Mouse (Mus musculus) midbrain, embryonic 11.5 days (tissue): Measurements from ENCODE around the gene Gm49340. TPM values are rescaled to one million over a fixed set of nuclear protein-coding genes. Genes with fewer than 3 reads are reported as not detected.
"Not testable (repeated sequence)": the region's sequence is repeated elsewhere in the genome, so short reads cannot be mapped to it uniquely, and the experiment has no call there.

Experiments
- ATAC-seq: fragments of 200-750 bp; cut with Nextera tagmentation; 2 replicates; pipeline ENCODE4 v1.8.0; 2017; ENCODE audit warnings: moderate TSS enrichment, moderate library complexity; ENCODE audit not compliant: low FRiP score
- DNase-seq: peaks from one replicate; pipeline ENCODE4 v3.0.0; 2015; ENCODE audit warnings: low spot score; ENCODE audit errors: missing footprints
- H3K27ac ChIP-seq: fragments of 300-500 bp; sonication (generic); 2 replicates; pipeline ENCODE4 v1.5.1; 2014; ENCODE audit warnings: low read depth, low read length
- H3K27me3 ChIP-seq: fragments of 300-500 bp; sonication (generic); 2 replicates; pipeline ENCODE4 v1.6.1; 2014; ENCODE audit warnings: mild to moderate bottlenecking, low read length, moderate library complexity, mixed read lengths; ENCODE audit not compliant: control insufficient read depth, insufficient read depth
- H3K36me3 ChIP-seq: fragments of 300-500 bp; sonication (generic); 2 replicates; pipeline ENCODE4 v1.6.1; 2014; ENCODE audit warnings: mild to moderate bottlenecking, low read length, moderate library complexity, mixed read lengths; ENCODE audit not compliant: control insufficient read depth, insufficient read depth
- H3K4me1 ChIP-seq: fragments of 300-500 bp; sonication (generic); 2 replicates; pipeline ENCODE4 v1.6.1; 2014; ENCODE audit warnings: low read length; ENCODE audit not compliant: control insufficient read depth, insufficient read depth
- H3K4me2 ChIP-seq: fragments of 300-500 bp; sonication (generic); 2 replicates; pipeline ENCODE4 v1.6.1; 2014; ENCODE audit warnings: mild to moderate bottlenecking, moderate library complexity
- H3K4me3 ChIP-seq: fragments of 300-500 bp; sonication (generic); 2 replicates; pipeline ENCODE4 v1.5.1; 2014; ENCODE audit warnings: low read depth, low read length
- H3K9ac ChIP-seq: fragments of 300-500 bp; sonication (generic); 2 replicates; pipeline ENCODE4 v1.6.1; 2014; ENCODE audit warnings: low read length
- H3K9me3 ChIP-seq: fragments of 300-500 bp; sonication (generic); 2 replicates; pipeline ENCODE4 v1.6.1; 2016; ENCODE audit warnings: low read length; ENCODE audit not compliant: control insufficient read depth
- WGBS: fragments of 180-500 bp; shearing (Covaris S2); extraction: QIAGEN DNeasy Blood & Tissue Kit; methylation state at CpG from one replicate; pipeline ENCODE4 v1.1.7; 2014; 5-methylcytosine and 5-hydroxymethylcytosine counted together
- polyA plus RNA-seq: library from polyadenylated mRNA; unstranded; fragments of >200 nt; fragmentation: Nextera tagmentation; extraction: Ambion mirVana; gene quantifications from 2 replicates; pipeline ENCODE4 v1.2.1, GENCODE M21; 2014

Gene Gm49340
- polyA plus RNA-seq, 1 experiment from 2014 or later, result not detected

GRCm38 (mm10) chr11:73318581-73318980 lies 11.0 kb upstream of the Gm49340 start:
- H3K9ac ChIP-seq, H3K4me2 ChIP-seq, H3K4me3 ChIP-seq, H3K4me1 ChIP-seq, H3K36me3 ChIP-seq, H3K9me3 ChIP-seq, H3K27me3 ChIP-seq, H3K27ac ChIP-seq, DNase-seq, ATAC-seq: not testable (repeated sequence)
- WGBS, result 83% methylated on average over 2 of the region's 2 CpGs

- ATAC-seq, result not testable (repeated sequence)
- WGBS, result 93% methylated on average over 13 of the region's 13 CpGs
Observed at GRCm38 (mm10) chr11:73321064-73321463, 8.5 kb upstream of the Gm49340 start.

GRCm38 (mm10) chr11:73323906-73324830 lies 5.4 kb upstream of the Gm49340 start:
- Histone ChIP-seq H3K4me2 (no peak overlapping the region), H3K9ac (no peak overlapping the region), H3K27ac (no peak overlapping the region), H3K4me3 (no peak overlapping the region), H3K27me3 (no peaks in the 10 kb centered on the region), H3K4me1 (no peaks in the 10 kb centered on the region), H3K9me3 (no peaks in the 10 kb centered on the region), H3K36me3 (no peaks in the 10 kb centered on the region)
- DNase-seq (no peak), ATAC-seq (no peak)
- WGBS, result 78% methylated on average over 9 of the region's 9 CpGs

More at GRCm38 (mm10) chr11:73321064-73321463, 8.5 kb upstream of the Gm49340 start:
- H3K9me3 ChIP-seq, DNase-seq, H3K27me3 ChIP-seq, H3K4me2 ChIP-seq, H3K27ac ChIP-seq, H3K4me3 ChIP-seq, H3K36me3 ChIP-seq, H3K9ac ChIP-seq, H3K4me1 ChIP-seq: not testable (repeated sequence)

- DNase-seq (no peak), ATAC-seq (no peak)
- Histone ChIP-seq H3K4me3 (no peak overlapping the region), H3K4me2 (no peak overlapping the region), H3K36me3 (no peaks in the 10 kb centered on the region), H3K9me3 (no peaks in the 10 kb centered on the region), H3K27me3 (no peaks in the 10 kb centered on the region), H3K9ac (no peak overlapping the region), H3K4me1 (no peaks in the 10 kb centered on the region), H3K27ac (no peak overlapping the region)
- WGBS, result 67% methylated on average over 12 of the region's 12 CpGs
Observed at GRCm38 (mm10) chr11:73326485-73326886, 3.1 kb upstream of the Gm49340 start.

- no peaks in the 10 kb centered on the region for H3K4me1 ChIP-seq
- 85% methylated on average over 4 of the region's 4 CpGs for WGBS
- no peak overlapping the region for H3K4me3 ChIP-seq
- no peaks in the 10 kb centered on the region for H3K27me3 ChIP-seq
- H3K4me2 ChIP-seq, result no peak overlapping the region
- no peaks in the 10 kb centered on the region for H3K9me3 ChIP-seq
- no peak for DNase-seq
- ATAC-seq, result no peak
- no peak overlapping the region for H3K27ac ChIP-seq
- H3K9ac ChIP-seq, result no peak overlapping the region
- H3K36me3 ChIP-seq, result no peaks in the 10 kb centered on the region
Observed at GRCm38 (mm10) chr11:73327361-73327760, 2.2 kb upstream of the Gm49340 start.

GRCm38 (mm10) chr11:73333357-73333756 lies 3.8 kb downstream of the Gm49340 start:
- Histone ChIP-seq H3K4me3 (no peak overlapping the region), H3K4me1 (no peaks in the 10 kb centered on the region), H3K27me3 (no peaks in the 10 kb centered on the region), H3K9me3 (no peaks in the 10 kb centered on the region), H3K9ac (no peak overlapping the region), H3K27ac (no peak overlapping the region), H3K36me3 (no peaks in the 10 kb centered on the region), H3K4me2 (no peak overlapping the region)
- no peak for DNase-seq
- WGBS, result 60% methylated on average over 2 of the region's 2 CpGs
- ATAC-seq, result no peak

GRCm38 (mm10) chr11:73336919-73337318 lies 7.4 kb downstream of the Gm49340 start:
- H3K36me3 ChIP-seq, result no peaks in the 10 kb centered on the region
- no peak for DNase-seq
- H3K9me3 ChIP-seq, result no peaks in the 10 kb centered on the region
- no peak overlapping the region for H3K27ac ChIP-seq
- ATAC-seq, result no peak
- H3K27me3 ChIP-seq, result no peaks in the 10 kb centered on the region
- WGBS, result 80% methylated on average over 4 of the region's 4 CpGs
- no peak overlapping the region for H3K9ac ChIP-seq
- H3K4me1 ChIP-seq, result no peaks in the 10 kb centered on the region
- no peak overlapping the region for H3K4me3 ChIP-seq
- H3K4me2 ChIP-seq, result no peak overlapping the region

- DNase-seq, result no peak
- 46% methylated on average over 3 of the region's 3 CpGs for WGBS
- no peaks in the 10 kb centered on the region for H3K9me3 ChIP-seq
- no peak within 1 kb of the TSS for H3K9ac ChIP-seq
- H3K4me2 ChIP-seq, result no peak within 1 kb of the TSS
- no peaks in the 10 kb centered on the region for H3K27me3 ChIP-seq
- H3K4me3 ChIP-seq, result no peak within 1 kb of the TSS
- ATAC-seq, result no peak
- H3K27ac ChIP-seq, result no peak within 1 kb of the TSS
- H3K4me1 ChIP-seq, result no peaks in the 10 kb centered on the region
- no peaks in the 10 kb centered on the region for H3K36me3 ChIP-seq
Observed at GRCm38 (mm10) chr11:73350483-73350882, 20.9 kb downstream of the Gm49340 start, which contains the start of gene Olfr20. Gene Olfr20 (plus strand): TSS chr11:73350783.

- no peaks in the 10 kb centered on the region for H3K36me3 ChIP-seq
- H3K27me3 ChIP-seq, result no peaks in the 10 kb centered on the region
- 85% methylated on average over 2 of the region's 2 CpGs for WGBS
- ATAC-seq (no peak), DNase-seq (no peak)
- H3K9ac ChIP-seq, result no peak within 1 kb of the TSS
- no peaks in the 10 kb centered on the region for H3K4me1 ChIP-seq
- H3K4me3 ChIP-seq, result no peak within 1 kb of the TSS
- H3K9me3 ChIP-seq, result no peaks in the 10 kb centered on the region
- H3K27ac ChIP-seq, result no peak within 1 kb of the TSS
- H3K4me2 ChIP-seq, result no peak within 1 kb of the TSS
Observed at GRCm38 (mm10) chr11:73370946-73371345, 41.4 kb downstream of the Gm49340 start, which contains the start of gene Olfr376. Gene Olfr376 (plus strand): TSS chr11:73371246.
